Mouse (Mus musculus): Measurements from ENCODE around the gene Usp6nl.

GRCm38 (mm10) chr2:6482411-6482810 is 159.9 kb downstream of the Usp6nl start:
- no peak for TF ChIP-seq POLR2A (IDR thresholded peaks at IDR 0.05; ENCODE audit: insufficient read depth, low read depth, low read length)
- no peak for TF ChIP-seq CTCF (IDR thresholded peaks at IDR 0.05)
- TF ChIP-seq EP300 (IDR thresholded peaks at IDR 0.05; ENCODE audit: insufficient read depth, low read depth, low read length) = no peak

Data from heart, adult 2 months (tissue).